Mouse (Mus musculus): ENCODE data around the gene Aox2. TPM values are rescaled to one million over a fixed set of nuclear protein-coding genes. Genes with fewer than 3 reads are reported as not detected.
A peak's percentile ranks its signal among the peaks of the same experiment; 100 is the strongest.

Aox2 gene
- total RNA-seq, 1 experiment, result 0.04 TPM

- Histone ChIP-seq H3K9me3 (ENCODE audit: control insufficient read depth, insufficient read depth, low read depth, low read length) (no peaks in the 10 kb centered on the region), H3K27ac (ENCODE audit: insufficient read depth, low read depth, low read length, poor library complexity, severe bottlenecking) (no peak overlapping the region), H3K4me3 (ENCODE audit: insufficient read depth in 1 of 2, low read depth in 1 of 2, low read length in 2 of 2, poor library complexity in 1 of 2, severe bottlenecking in 1 of 2) (peak overlapping the region; percentile 66 to 85), H3K36me3 (ENCODE audit: control insufficient read depth, insufficient read depth, low read length, poor library complexity, severe bottlenecking) (peaks cover 12% of the 10 kb centered on the region), H3K4me1 (ENCODE audit: control insufficient read depth in 2 of 2, insufficient read depth in 2 of 2, low read length in 2 of 2, poor library complexity in 1 of 2) (no peaks in the 10 kb centered on the region), H3K9ac (ENCODE audit: insufficient read depth, low read depth, low read length, poor library complexity, severe bottlenecking) (peak overlapping the region; percentile 72)
- no peak for DNase-seq (ENCODE audit: low read depth, low spot score)
- TF ChIP-seq HCFC1 (IDR thresholded peaks at IDR 0.05; ENCODE audit: borderline replicate concordance, insufficient read depth, low read length), result no peak
- no peak for TF ChIP-seq ZC3H11A (IDR thresholded peaks at IDR 0.05; ENCODE audit: borderline replicate concordance, low read depth, low read length)
- TF ChIP-seq ZNF384 (IDR thresholded peaks at IDR 0.05; ENCODE audit: low read depth, low read length), result no peak
- TF ChIP-seq MAFK (IDR thresholded peaks at IDR 0.05; ENCODE audit: insufficient read depth, low read depth, low read length), result no peak
- no peak for TF ChIP-seq CHD2 (IDR thresholded peaks at IDR 0.05; ENCODE audit: low read depth, low read length)
- in situ Hi-C loops (cut with MboI; ENCODE audit: low sequenced_read_pairs in 2 of 2, unreplicated experiment in 2 of 2), result no loop called here
Observed at GRCm38 (mm10) chr1:58391421-58392267, 113.5 kb downstream of the Aox2 start.

GRCm38 (mm10) chr1:58392268-58392651 is 114.1 kb downstream of the Aox2 start:
- DNase-seq (ENCODE audit: low read depth, low spot score), result no peak
- in situ Hi-C loops (cut with MboI; ENCODE audit: low sequenced_read_pairs in 2 of 2, unreplicated experiment in 2 of 2), result no loop called here
- no peaks in the 10 kb centered on the region for H3K4me1 ChIP-seq (ENCODE audit: control insufficient read depth in 2 of 2, insufficient read depth in 2 of 2, low read length in 2 of 2, poor library complexity in 1 of 2)
- H3K9me3 ChIP-seq (ENCODE audit: control insufficient read depth, insufficient read depth, low read depth, low read length), result no peaks in the 10 kb centered on the region
- no peak overlapping the region for H3K27ac ChIP-seq (ENCODE audit: insufficient read depth, low read depth, low read length, poor library complexity, severe bottlenecking)
- H3K4me3 ChIP-seq (ENCODE audit: insufficient read depth in 1 of 2, low read depth in 1 of 2, low read length in 2 of 2, poor library complexity in 1 of 2, severe bottlenecking in 1 of 2), result peak overlapping the region; percentile 66 to 85
- H3K9ac ChIP-seq (ENCODE audit: insufficient read depth, low read depth, low read length, poor library complexity, severe bottlenecking), result peak overlapping the region; percentile 72
- peaks cover 18% of the 10 kb centered on the region for H3K36me3 ChIP-seq (ENCODE audit: control insufficient read depth, insufficient read depth, low read length, poor library complexity, severe bottlenecking)
- TF ChIP-seq CHD2 (IDR thresholded peaks at IDR 0.05; ENCODE audit: low read depth, low read length), result no peak
- TF ChIP-seq ZNF384 (IDR thresholded peaks at IDR 0.05; ENCODE audit: low read depth, low read length), result no peak
- TF ChIP-seq HCFC1 (IDR thresholded peaks at IDR 0.05; ENCODE audit: borderline replicate concordance, insufficient read depth, low read length), result no peak
- TF ChIP-seq MAFK (IDR thresholded peaks at IDR 0.05; ENCODE audit: insufficient read depth, low read depth, low read length), result no peak
- no peak for TF ChIP-seq ZC3H11A (IDR thresholded peaks at IDR 0.05; ENCODE audit: borderline replicate concordance, low read depth, low read length)

- peak within 1 kb of the TSS; percentile 99 for H3K9ac ChIP-seq (ENCODE audit: insufficient read depth, low read depth, low read length, poor library complexity, severe bottlenecking)
- peak within 1 kb of the TSS; percentile 94 for H3K27ac ChIP-seq (ENCODE audit: insufficient read depth, low read depth, low read length, poor library complexity, severe bottlenecking)
- peak; percentile 78 for DNase-seq (ENCODE audit: low read depth, low spot score)
- peak within 1 kb of the TSS; percentile 95 to 98 for H3K4me3 ChIP-seq (ENCODE audit: insufficient read depth in 1 of 2, low read depth in 1 of 2, low read length in 2 of 2, poor library complexity in 1 of 2, severe bottlenecking in 1 of 2)
- no peaks in the 10 kb centered on the region for H3K4me1 ChIP-seq (ENCODE audit: control insufficient read depth in 2 of 2, insufficient read depth in 2 of 2, low read length in 2 of 2, poor library complexity in 1 of 2)
- no peaks in the 10 kb centered on the region for H3K9me3 ChIP-seq (ENCODE audit: control insufficient read depth, insufficient read depth, low read depth, low read length)
- in situ Hi-C loops (cut with MboI; ENCODE audit: low sequenced_read_pairs in 2 of 2, unreplicated experiment in 2 of 2), result no loop called here
- H3K36me3 ChIP-seq (ENCODE audit: control insufficient read depth, insufficient read depth, low read length, poor library complexity, severe bottlenecking), result peaks cover 21% of the 10 kb centered on the region
- TF ChIP-seq ZC3H11A (IDR thresholded peaks at IDR 0.05; ENCODE audit: borderline replicate concordance, low read depth, low read length), result no peak
- TF ChIP-seq ZNF384 (IDR thresholded peaks at IDR 0.05; ENCODE audit: low read depth, low read length), result no peak
- TF ChIP-seq MAFK (IDR thresholded peaks at IDR 0.05; ENCODE audit: insufficient read depth, low read depth, low read length), result no peak
- peak; percentile 64; the same call in 1 of the 2 replicates for TF ChIP-seq HCFC1 (IDR thresholded peaks at IDR 0.05; ENCODE audit: borderline replicate concordance, insufficient read depth, low read length)
- peak; percentile 94 for TF ChIP-seq CHD2 (IDR thresholded peaks at IDR 0.05; ENCODE audit: low read depth, low read length)
Observed at GRCm38 (mm10) chr1:58392652-58393283, 114.6 kb downstream of the Aox2 start, which contains the start of gene Bzw1. Gene Bzw1 (plus strand): TSS chr1:58392898.

- Histone ChIP-seq H3K9ac (ENCODE audit: insufficient read depth, low read depth, low read length, poor library complexity, severe bottlenecking) (peak overlapping the region; percentile 99), H3K4me1 (ENCODE audit: control insufficient read depth in 2 of 2, insufficient read depth in 2 of 2, low read length in 2 of 2, poor library complexity in 1 of 2) (no peaks in the 10 kb centered on the region), H3K4me3 (ENCODE audit: insufficient read depth in 1 of 2, low read depth in 1 of 2, low read length in 2 of 2, poor library complexity in 1 of 2, severe bottlenecking in 1 of 2) (peak overlapping the region; percentile 95 to 98), H3K36me3 (ENCODE audit: control insufficient read depth, insufficient read depth, low read length, poor library complexity, severe bottlenecking) (peaks cover 28% of the 10 kb centered on the region), H3K9me3 (ENCODE audit: control insufficient read depth, insufficient read depth, low read depth, low read length) (no peaks in the 10 kb centered on the region), H3K27ac (ENCODE audit: insufficient read depth, low read depth, low read length, poor library complexity, severe bottlenecking) (peak overlapping the region; percentile 94)
- in situ Hi-C loops (cut with MboI; ENCODE audit: low sequenced_read_pairs in 2 of 2, unreplicated experiment in 2 of 2), result no loop called here
- no peak for DNase-seq (ENCODE audit: low read depth, low spot score)
- TF ChIP-seq MAFK (IDR thresholded peaks at IDR 0.05; ENCODE audit: insufficient read depth, low read depth, low read length), result no peak
- peak; percentile 49; the same call in 1 of the 2 replicates for TF ChIP-seq HCFC1 (IDR thresholded peaks at IDR 0.05; ENCODE audit: borderline replicate concordance, insufficient read depth, low read length)
Observed at GRCm38 (mm10) chr1:58393284-58394195, 115.4 kb downstream of the Aox2 start.
